In the genomic region with DNA sequence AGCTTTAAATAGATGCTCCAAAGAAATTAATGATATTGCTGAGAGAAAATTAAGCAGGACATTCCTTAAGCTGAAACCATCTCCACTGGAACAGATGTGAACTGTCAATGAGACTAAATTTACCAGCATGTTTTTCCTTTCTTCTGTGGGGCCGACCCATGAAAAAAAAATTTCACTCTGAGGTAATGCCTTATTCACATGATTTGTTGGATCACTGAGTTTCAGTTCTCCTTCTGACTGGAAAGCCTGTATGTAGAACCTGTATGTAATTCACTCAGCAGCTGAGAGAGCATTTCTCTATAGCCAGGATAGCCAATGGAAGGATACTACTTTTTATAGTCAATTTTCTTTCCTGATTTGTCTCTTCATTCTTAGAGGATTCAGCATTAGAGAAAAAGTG, we compare ENCODE assay signal across 15 mouse cellular contexts.
"Had no signal": no experiment of that assay in that cellular context is flagged by ENCODE, and none has a peak within 500 bp of the region (broad histone marks: within the 10 kb centered on the region; RNA-seq: fewer than 3 reads in every experiment).

No protein-coding gene starts in this region.

- H3K9me3 ChIP-seq: liver, embryonic 12.5 days; lung, embryonic 15.5 days; megakaryocyte, embryonic 14.5 days; midbrain, embryonic 12.5 days; neural tube, embryonic 12.5 days; stomach, embryonic 15.5 days had no signal

- ATAC-seq: liver, embryonic 12.5 days had no signal

- H3K9ac ChIP-seq: liver, embryonic 12.5 days; liver, embryonic 14.5 days; lung, embryonic 15.5 days; midbrain, embryonic 12.5 days; neural tube, embryonic 12.5 days; stomach, embryonic 15.5 days had no signal

- DNase-seq: lung, postnatal 10 days; midbrain, embryonic 14.5 days; right cerebral cortex, postnatal 14 days; thymus, adult 2 months; thymus, postnatal 25 days; thymus, postnatal 4 days had no signal

- H3K27me3 ChIP-seq: liver, embryonic 12.5 days; lung, embryonic 15.5 days; megakaryocyte, embryonic 14.5 days; midbrain, embryonic 12.5 days; neural tube, embryonic 12.5 days; stomach, embryonic 15.5 days had no signal

- H3K4me1 ChIP-seq: liver, embryonic 12.5 days; lung, embryonic 15.5 days; megakaryocyte, embryonic 14.5 days; midbrain, embryonic 12.5 days; stomach, embryonic 15.5 days had no signal

- H3K4me2 ChIP-seq: liver, embryonic 12.5 days; lung, embryonic 15.5 days; midbrain, embryonic 12.5 days; neural tube, embryonic 12.5 days; stomach, embryonic 15.5 days had no signal

- H3K27ac ChIP-seq: liver, embryonic 12.5 days; liver, embryonic 14.5 days; lung, embryonic 15.5 days; macrophage; midbrain, embryonic 12.5 days; neural tube, embryonic 12.5 days; stomach, embryonic 15.5 days; stomach, postnatal 0 days had no signal

- H3K36me3 ChIP-seq: liver, embryonic 12.5 days; lung, embryonic 15.5 days; midbrain, embryonic 12.5 days; neural tube, embryonic 12.5 days; stomach, embryonic 15.5 days had no signal

- H3K4me3 ChIP-seq: liver, embryonic 12.5 days; lung, embryonic 15.5 days; megakaryocyte, embryonic 14.5 days; midbrain, embryonic 12.5 days; neural tube, embryonic 12.5 days; stomach, embryonic 15.5 days had no signal
